Mouse (Mus musculus) liver, adult 2 months (tissue): ENCODE measurements around the gene Spata21. TPM values are rescaled to one million over a fixed set of nuclear protein-coding genes. Genes with fewer than 3 reads are reported as not detected.
A peak's percentile ranks its signal among the peaks of the same experiment; 100 is the strongest.

Source experiments
- DNase-seq: peaks from one replicate; pipeline ENCODE4 v3.0.0-alpha.2; 2011; ENCODE audit warnings: low read depth, low spot score; ENCODE audit errors: extremely low read depth
- H3K27ac ChIP-seq: fragments of 200-500 bp; replicated peaks from 2 replicates; pipeline ENCODE4 v1.5.1; 2012; ENCODE audit warnings: low read depth, mild to moderate bottlenecking, control low read depth, inconsistent platforms, low read length; ENCODE audit not compliant: insufficient read depth
- H3K27me3 ChIP-seq: fragments of 200-500 bp; 2 replicates; pipeline ENCODE4 v1.6.1; 2012; ENCODE audit warnings: mild to moderate bottlenecking, moderate library complexity, low read length, inconsistent platforms; ENCODE audit not compliant: control insufficient read depth, insufficient read depth
- H3K36me3 ChIP-seq: fragments of 200-500 bp; 2 replicates; pipeline ENCODE4 v1.6.1; 2012; ENCODE audit warnings: low read length, inconsistent platforms; ENCODE audit not compliant: control insufficient read depth, insufficient read depth
- H3K4me1 ChIP-seq: fragments of 200-500 bp; 2 replicates; pipeline ENCODE4 v1.6.1; 2011; ENCODE audit warnings: low read length; ENCODE audit not compliant: control insufficient read depth, insufficient read depth
- H3K4me3 ChIP-seq: fragments of 200-500 bp; 2 replicates; pipeline ENCODE4 v1.5.1; 2011; ENCODE audit warnings: low read depth, mild to moderate bottlenecking, control low read depth, low read length, moderate library complexity; ENCODE audit not compliant: insufficient read depth
- H3K79me2 ChIP-seq: fragments of 200-500 bp; 2 replicates; pipeline ENCODE4 v1.6.1; 2012; ENCODE audit warnings: inconsistent platforms, mild to moderate bottlenecking, low read length, moderate library complexity; ENCODE audit not compliant: control insufficient read depth, insufficient read depth
- H3K9ac ChIP-seq: fragments of 200-500 bp; 2 replicates; pipeline ENCODE4 v1.6.1; 2012; ENCODE audit warnings: low read depth, mild to moderate bottlenecking, control low read depth, inconsistent platforms, low read length
- CTCF ChIP-seq: fragments of 200-500 bp; IDR thresholded peaks from 2 replicates; pipeline ENCODE4 v1.5.1; 2011; ENCODE audit warnings: low read depth, low read length, control low read depth
- POLR2A ChIP-seq: fragments of 200-500 bp; IDR thresholded peaks from 2 replicates; pipeline ENCODE4 v1.6.1; 2011; ENCODE audit warnings: low read length, control low read depth; ENCODE audit not compliant: insufficient read depth; ENCODE audit errors: extremely low read depth
- WGBS: fragments of 180-500 bp; shearing (Covaris S2); methylation state at CpG from one replicate; pipeline ENCODE4 v1.1.7; 2018; 5-methylcytosine and 5-hydroxymethylcytosine counted together
- polyA plus RNA-seq: library from polyadenylated mRNA; depleted of rRNA; stranded (reverse); fragments of >200 nt; gene quantifications from 2 replicates; pipeline ENCODE4 v1.2.3, GENCODE M21; 2012
- total RNA-seq: library from RNA; depleted of rRNA; stranded (reverse); fragments of >200 nt; gene quantifications from 2 replicates; pipeline ENCODE4 v1.2.3, GENCODE M21; 2014

The Spata21 gene
- total and polyA plus RNA-seq, 2 experiments = not detected

GRCm38 (mm10) chr4:141146491-141147033, 58.4 kb downstream of the Spata21 start:
- H3K79me2 ChIP-seq = peaks cover 19% of the 10 kb centered on the region; the same call in 1 of the 2 replicates
- DNase-seq = no peak
- no peak overlapping the region for H3K27ac ChIP-seq
- no peaks in the 10 kb centered on the region for H3K27me3 ChIP-seq
- H3K9ac ChIP-seq = no peak overlapping the region
- TF ChIP-seq CTCF (no peak), POLR2A (no peak)
- WGBS = 93% methylated on average over 6 of the region's 6 CpGs
- H3K4me3 ChIP-seq = no peak overlapping the region
- no peaks in the 10 kb centered on the region for H3K36me3 ChIP-seq
- H3K4me1 ChIP-seq = peaks cover 10% of the 10 kb centered on the region

- Histone ChIP-seq H3K4me3 (peak within 1 kb of the TSS; percentile 93), H3K4me1 (peaks cover 9% of the 10 kb centered on the region), H3K36me3 (no peaks in the 10 kb centered on the region), H3K27ac (peak within 1 kb of the TSS; percentile 86), H3K27me3 (no peaks in the 10 kb centered on the region), H3K9ac (peak within 1 kb of the TSS; percentile 88), H3K79me2 (peaks cover 21% of the 10 kb centered on the region; the same call in 1 of the 2 replicates)
- DNase-seq = peak; percentile 68
- TF ChIP-seq CTCF (peak; percentile 74), POLR2A (peak; percentile 77; the same call in 1 of the 2 replicates)
- WGBS = 5% methylated on average over 58 of the region's 58 CpGs
Measured at GRCm38 (mm10) chr4:141147112-141148008, 59.2 kb downstream of the Spata21 start, which contains the start of gene Fbxo42. Gene Fbxo42, plus strand, starts transcription at chr4:141147913.

- H3K4me1 ChIP-seq = peaks cover 6% of the 10 kb centered on the region
- peak overlapping the region; percentile 93 for H3K4me3 ChIP-seq
- H3K27me3 ChIP-seq = no peaks in the 10 kb centered on the region
- no peaks in the 10 kb centered on the region for H3K36me3 ChIP-seq
- peak overlapping the region; percentile 34 for H3K27ac ChIP-seq
- WGBS = under 1% methylated on average over 66 of the region's 66 CpGs
- H3K9ac ChIP-seq = peak overlapping the region; percentile 88
- DNase-seq = no peak
- peaks cover 26% of the 10 kb centered on the region; the same call in 1 of the 2 replicates for H3K79me2 ChIP-seq
- TF ChIP-seq POLR2A = no peak
- no peak for TF ChIP-seq CTCF
Measured at GRCm38 (mm10) chr4:141148009-141148801, 60.1 kb downstream of the Spata21 start.

- Histone ChIP-seq H3K36me3 (no peaks in the 10 kb centered on the region), H3K4me1 (peaks cover 6% of the 10 kb centered on the region), H3K9ac (no peak overlapping the region), H3K27me3 (no peaks in the 10 kb centered on the region), H3K27ac (no peak overlapping the region), H3K79me2 (peaks cover 30% of the 10 kb centered on the region; the same call in 1 of the 2 replicates), H3K4me3 (peak overlapping the region; percentile 23; the same call in 1 of the 2 replicates)
- TF ChIP-seq CTCF = no peak
- TF ChIP-seq POLR2A = no peak
- 12% methylated on average over 7 of the region's 7 CpGs for WGBS
- no peak for DNase-seq
Measured at GRCm38 (mm10) chr4:141149116-141149515, 61.0 kb downstream of the Spata21 start.

- no peak for TF ChIP-seq POLR2A
- Histone ChIP-seq H3K27ac (no peak overlapping the region), H3K27me3 (no peaks in the 10 kb centered on the region), H3K9ac (no peak overlapping the region), H3K4me1 (peaks cover 30% of the 10 kb centered on the region), H3K79me2 (peaks cover 38% of the 10 kb centered on the region), H3K4me3 (no peak overlapping the region), H3K36me3 (no peaks in the 10 kb centered on the region)
- 47% methylated on average over 4 of the region's 4 CpGs for WGBS
- no peak for DNase-seq
Measured at GRCm38 (mm10) chr4:141157485-141157884, 69.4 kb downstream of the Spata21 start.
